Mouse (Mus musculus) granulocyte monocyte progenitor cell, adult 5-6 weeks (primary cell): ENCODE results near the gene Cry2. TPM values are rescaled to one million over a fixed set of nuclear protein-coding genes. Genes with fewer than 3 reads are reported as not detected.

ENCODE experiments used
- ATAC-seq: replicated peaks from 2 replicates; pipeline ENCODE4 v1.8.0; 2016; ENCODE audit warnings: mild to moderate bottlenecking, moderate TSS enrichment, inconsistent platforms; ENCODE audit not compliant: poor library complexity, severe bottlenecking
- total RNA-seq, 2 experiments: library from RNA; stranded (forward) in 1 of 2; stranded (reverse) in 1 of 2; fragments of 200-712, 200-1000 nt in 1 of 2; fragments of >200 nt in 1 of 2; fragmentation: Nextera tagmentation in 1 of 2; gene quantifications; 2 replicates each; pipeline ENCODE4 v1.2.3; 2014 to 2017

The Cry2 gene
- total RNA-seq, 2 experiments from 2014 or later, result 8.4 to 12.3 TPM

GRCm38 (mm10) chr2:92375099-92375623 is 58.7 kb downstream of the Cry2 start:
- peak; percentile 81 for ATAC-seq

- peak; percentile 42 for ATAC-seq
Observed at GRCm38 (mm10) chr2:92374514-92374913, 59.3 kb downstream of the Cry2 start, which contains the start of the genes Pex16 and Large2. Gene Pex16, plus strand, starts transcription at chr2:92374676. Gene Large2, minus strand, starts transcription at chr2:92374869.

GRCm38 (mm10) chr2:92373437-92373813 is 60.4 kb downstream of the Cry2 start:
- ATAC-seq, result no peak

GRCm38 (mm10) chr2:92372767-92373436 is 60.9 kb downstream of the Cry2 start:
- ATAC-seq, result no peak

- ATAC-seq, result no peak
Observed at GRCm38 (mm10) chr2:92371971-92372690, 61.7 kb downstream of the Cry2 start.

- peak; percentile 15 for ATAC-seq
Observed at GRCm38 (mm10) chr2:92370821-92371805, 62.7 kb downstream of the Cry2 start.

- no peak for ATAC-seq
Observed at GRCm38 (mm10) chr2:92370375-92370774, 63.5 kb downstream of the Cry2 start.

- ATAC-seq, result no peak
Observed at GRCm38 (mm10) chr2:92367383-92368029, 66.3 kb downstream of the Cry2 start.

- no peak for ATAC-seq
Observed at GRCm38 (mm10) chr2:92365568-92365967, 68.3 kb downstream of the Cry2 start.

- no peak for ATAC-seq
Observed at GRCm38 (mm10) chr2:92364086-92364485, 69.8 kb downstream of the Cry2 start.

- ATAC-seq, result no peak
Observed at GRCm38 (mm10) chr2:92362571-92363228, 71.1 kb downstream of the Cry2 start.

GRCm38 (mm10) chr2:92361795-92362194 is 72.0 kb downstream of the Cry2 start:
- no peak for ATAC-seq

- no peak for ATAC-seq
Observed at GRCm38 (mm10) chr2:92360893-92361292, 73.0 kb downstream of the Cry2 start.

- no peak for ATAC-seq
Observed at GRCm38 (mm10) chr2:92360186-92360823, 73.5 kb downstream of the Cry2 start.

- no peak for ATAC-seq
Observed at GRCm38 (mm10) chr2:92359301-92359700, 74.5 kb downstream of the Cry2 start.

GRCm38 (mm10) chr2:92354224-92354623 is 79.6 kb downstream of the Cry2 start:
- no peak for ATAC-seq
